Comparison of ENCODE assay signal across 19 mouse cellular contexts in genomic region chr12:99365999-99366398, GRCm38 (mm10).
A peak's percentile ranks its signal among the peaks of the same experiment; 100 is the strongest.
DNase-seq lines count a peak whose midpoint lies in the region; ATAC-seq and TF ChIP-seq lines count a peak whose summit lies in the region.
"Had no signal": no experiment of that assay in that cellular context is flagged by ENCODE, and none has a peak within 500 bp of the region (broad histone marks: within the 10 kb centered on the region; RNA-seq: fewer than 3 reads in every experiment).

No protein-coding gene starts in this region.

- H3K4me2 ChIP-seq in lung, postnatal 0 days (replicated peaks; ENCODE audit: low read depth, low read length), result no peak overlapping the region
- H3K4me2 ChIP-seq in intestine, embryonic 16.5 days (ENCODE audit: low read depth, low read length), result no peak overlapping the region
- H3K4me2 ChIP-seq: embryonic facial prominence, embryonic 12.5 days; hindbrain, embryonic 12.5 days; limb, embryonic 13.5 days; midbrain, embryonic 11.5 days; neural tube, embryonic 13.5 days had no signal

- H3K27me3 ChIP-seq in lung, postnatal 0 days (replicated peaks; ENCODE audit: insufficient read depth, low read length), result no peaks in the 10 kb centered on the region
- H3K27me3 ChIP-seq in intestine, embryonic 16.5 days (replicated peaks; ENCODE audit: control insufficient read depth, insufficient read depth, low read length), result no peaks in the 10 kb centered on the region
- H3K27me3 ChIP-seq: embryonic facial prominence, embryonic 12.5 days; hindbrain, embryonic 12.5 days; limb, embryonic 13.5 days; neural tube, embryonic 13.5 days had no signal

- WGBS in lung, postnatal 0 days, result 76% methylated on average over 9 of the region's 9 CpGs
- 56% methylated on average over 9 of the region's 9 CpGs for WGBS in intestine, embryonic 16.5 days

- no peak overlapping the region for H3K9ac ChIP-seq in lung, postnatal 0 days (replicated peaks; ENCODE audit: low read depth)
- H3K9ac ChIP-seq in intestine, embryonic 16.5 days (ENCODE audit: low read depth, low read length), result no peak overlapping the region
- H3K9ac ChIP-seq: embryonic facial prominence, embryonic 12.5 days; hindbrain, embryonic 12.5 days; limb, embryonic 13.5 days; neural tube, embryonic 13.5 days had no signal

- H3K27ac ChIP-seq in lung, postnatal 0 days (ENCODE audit: low read length), result no peak overlapping the region
- H3K27ac ChIP-seq in intestine, embryonic 16.5 days (ENCODE audit: low read length), result no peak overlapping the region
- H3K27ac ChIP-seq: embryonic facial prominence, embryonic 12.5 days; forebrain, embryonic 10.5 days; hindbrain, embryonic 12.5 days; limb, embryonic 13.5 days; neural tube, embryonic 13.5 days had no signal

- no peaks in the 10 kb centered on the region for H3K9me3 ChIP-seq in lung, postnatal 0 days (ENCODE audit: low read length)
- H3K9me3 ChIP-seq in intestine, embryonic 16.5 days (ENCODE audit: control insufficient read depth, low read length), result no peaks in the 10 kb centered on the region
- H3K9me3 ChIP-seq: embryonic facial prominence, embryonic 12.5 days; forebrain, embryonic 10.5 days; hindbrain, embryonic 12.5 days; limb, embryonic 13.5 days; neural tube, embryonic 13.5 days had no signal

- no peaks in the 10 kb centered on the region for H3K36me3 ChIP-seq in lung, postnatal 0 days (ENCODE audit: insufficient read depth, low read length)
- no peaks in the 10 kb centered on the region for H3K36me3 ChIP-seq in intestine, embryonic 16.5 days (ENCODE audit: control insufficient read depth, insufficient read depth, low read length)
- H3K36me3 ChIP-seq: embryonic facial prominence, embryonic 12.5 days; hindbrain, embryonic 12.5 days; neural tube, embryonic 13.5 days had no signal

- DNase-seq in lung, postnatal 0 days (ENCODE audit: low spot score), result no peak
- DNase-seq in lung, postnatal 4 days, result no peak
- DNase-seq in kidney, postnatal 10 days, result peak; percentile 64
- no peak for DNase-seq in thymus, adult 18-20 months
- no peak for DNase-seq in thymus, postnatal 10 days (ENCODE audit: low spot score in 2 of 2)
- no peak for DNase-seq in thymus, postnatal 4 days
- DNase-seq: adrenal gland, postnatal 14 days; cerebellum, adult 18-20 months; gastrocnemius, postnatal 10 days; layer of hippocampus, adult 9-11 months; lung, postnatal 36 days had no signal

- peak; percentile 39 for ATAC-seq in lung, postnatal 0 days
- ATAC-seq in intestine, embryonic 16.5 days, result peak; percentile 85
- ATAC-seq: inflammation-experienced regulatory T-cells, adult 6 months had no signal

- H3K4me1 ChIP-seq in lung, postnatal 0 days (ENCODE audit: insufficient read depth, low read depth, low read length), result peaks cover 2% of the 10 kb centered on the region; the same call in 1 of the 2 replicates
- H3K4me1 ChIP-seq in intestine, embryonic 16.5 days (ENCODE audit: control insufficient read depth, insufficient read depth, low read length), result peaks cover 37% of the 10 kb centered on the region

- TF ChIP-seq CTCF in lung, postnatal 0 days (IDR thresholded peaks at IDR 0.05), result no peak

- TF ChIP-seq EP300 in lung, postnatal 0 days (IDR thresholded peaks at IDR 0.05), result no peak

- H3K4me3 ChIP-seq in lung, postnatal 0 days (ENCODE audit: low read depth, low read length), result no peak overlapping the region
- no peak overlapping the region for H3K4me3 ChIP-seq in intestine, embryonic 16.5 days (ENCODE audit: low read length)
- H3K4me3 ChIP-seq: embryonic facial prominence, embryonic 12.5 days; forebrain, embryonic 10.5 days; hindbrain, embryonic 12.5 days; limb, embryonic 13.5 days; neural tube, embryonic 13.5 days had no signal
